Mouse (Mus musculus) G1E (cell line): ENCODE data around the gene Ankmy2. TPM values are rescaled to one million over a fixed set of nuclear protein-coding genes. Genes with fewer than 3 reads are reported as not detected.

Experiments used
- ATAC-seq: 2 replicates; pipeline ENCODE4 v1.8.0; 2016; ENCODE audit warnings: mild to moderate bottlenecking; ENCODE audit not compliant: insufficient number of reproducible peaks, poor library complexity, low FRiP score, severe bottlenecking; ENCODE audit errors: extremely low read depth
- DNase-seq: peaks from one replicate; pipeline ENCODE4 v3.0.0; 2012; ENCODE audit warnings: low spot score
- H3K27me3 ChIP-seq: 2 replicates; pipeline ENCODE4 v1.6.1; 2012; ENCODE audit warnings: mild to moderate bottlenecking, low read length, inconsistent platforms; ENCODE audit not compliant: insufficient read depth
- H3K36me3 ChIP-seq: replicated peaks from 2 replicates; pipeline ENCODE3; 2012; ENCODE audit warnings: mild to moderate bottlenecking, inconsistent platforms
- H3K4me1 ChIP-seq: 2 replicates; pipeline ENCODE4 v1.6.1; 2012; ENCODE audit warnings: low read depth, low read length, inconsistent platforms, mixed read lengths; ENCODE audit not compliant: insufficient read depth
- H3K4me3 ChIP-seq: 2 replicates; pipeline ENCODE4 v1.5.1; 2012; ENCODE audit warnings: low read depth, mild to moderate bottlenecking, inconsistent platforms, low read length, moderate library complexity, mixed read lengths
- H3K9me3 ChIP-seq: replicated peaks from 2 replicates; pipeline ENCODE4 v1.6.1; 2012; ENCODE audit warnings: inconsistent platforms
- CTCF ChIP-seq: IDR thresholded peaks from 2 replicates; pipeline ENCODE4 v1.5.1; 2012; ENCODE audit warnings: low read depth, low read length, inconsistent platforms, mixed read lengths
- GATA1 ChIP-seq: IDR thresholded peaks from 2 replicates; pipeline ENCODE4 v1.6.1; 2012; ENCODE audit warnings: borderline replicate concordance, low read length, inconsistent platforms, mixed read lengths
- GATA2 ChIP-seq: IDR thresholded peaks from 2 replicates; pipeline ENCODE4 v1.6.1; 2012; ENCODE audit warnings: low read depth, low read length, inconsistent platforms, borderline replicate concordance
- POLR2AphosphoS5 ChIP-seq: IDR thresholded peaks from 2 replicates; pipeline ENCODE4 v1.6.1; 2012; ENCODE audit warnings: low read depth, low read length, inconsistent platforms; ENCODE audit not compliant: insufficient replicate concordance
- TAL1 ChIP-seq: conservative IDR thresholded peaks from 2 replicates; pipeline ENCODE4 v1.6.1; 2012; ENCODE audit warnings: low read depth, low read length, inconsistent platforms, mixed read lengths
- polyA plus RNA-seq: library from polyadenylated mRNA; stranded (reverse); fragments of >175 nt; gene quantifications from 2 replicates; pipeline ENCODE4 v1.2.3, GENCODE M21; 2012
- total RNA-seq, 2 experiments: library from RNA; stranded (forward) in 1 of 2; stranded (reverse) in 1 of 2; fragments of 200-1000 nt in 1 of 2; fragments of >200 nt in 1 of 2; fragmentation: Nextera tagmentation in 1 of 2; gene quantifications; 2 replicates each; pipeline ENCODE4 v1.2.3; 2014 to 2017

Ankmy2 gene
- total and polyA plus RNA-seq, 3 experiments, result 2.7 to 49.6 (median 49.1) TPM

GRCm38 (mm10) chr12:36126049-36126448 is 30.9 kb upstream of the Ankmy2 start:
- ATAC-seq (no peak), DNase-seq (no peak)
- Histone ChIP-seq H3K36me3 (peaks cover 86% of the 10 kb centered on the region), H3K4me3 (no peak overlapping the region), H3K27me3 (no peaks in the 10 kb centered on the region), H3K9me3 (no peaks in the 10 kb centered on the region), H3K4me1 (no peaks in the 10 kb centered on the region; the same call in 1 of the 2 replicates)
- TF ChIP-seq GATA2 (no peak), TAL1 (no peak), GATA1 (no peak), POLR2AphosphoS5 (no peak), CTCF (no peak)

DNA sequence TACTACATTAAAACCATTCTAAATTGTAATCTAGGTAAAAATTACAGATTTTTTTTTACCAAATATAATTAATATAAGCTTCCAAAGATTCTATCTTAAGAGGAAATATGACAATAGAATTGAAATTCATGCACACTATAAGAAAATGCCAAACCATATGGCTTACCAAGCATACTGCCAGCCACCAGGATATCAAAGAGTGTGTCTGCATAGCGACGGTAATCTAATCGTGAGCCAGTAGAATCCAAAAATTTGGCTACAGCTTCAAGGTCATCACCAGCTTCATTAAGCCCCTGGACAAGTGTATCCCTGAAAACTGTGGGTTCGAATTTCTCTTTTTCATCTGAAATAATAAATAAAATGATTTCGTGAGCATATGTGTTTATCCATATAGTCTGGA is 27.1 kb upstream of the Ankmy2 start:
- no peak for DNase-seq
- Histone ChIP-seq H3K4me1 (peaks cover 6% of the 10 kb centered on the region; the same call in 1 of the 2 replicates), H3K36me3 (peaks cover 88% of the 10 kb centered on the region), H3K4me3 (no peak overlapping the region), H3K9me3 (no peaks in the 10 kb centered on the region), H3K27me3 (no peaks in the 10 kb centered on the region)
- TF ChIP-seq GATA2, result no peak
- no peak for TF ChIP-seq GATA1
- TF ChIP-seq CTCF, result no peak
- no peak for TF ChIP-seq TAL1
- no peak for TF ChIP-seq POLR2AphosphoS5
- no peak for ATAC-seq

DNA sequence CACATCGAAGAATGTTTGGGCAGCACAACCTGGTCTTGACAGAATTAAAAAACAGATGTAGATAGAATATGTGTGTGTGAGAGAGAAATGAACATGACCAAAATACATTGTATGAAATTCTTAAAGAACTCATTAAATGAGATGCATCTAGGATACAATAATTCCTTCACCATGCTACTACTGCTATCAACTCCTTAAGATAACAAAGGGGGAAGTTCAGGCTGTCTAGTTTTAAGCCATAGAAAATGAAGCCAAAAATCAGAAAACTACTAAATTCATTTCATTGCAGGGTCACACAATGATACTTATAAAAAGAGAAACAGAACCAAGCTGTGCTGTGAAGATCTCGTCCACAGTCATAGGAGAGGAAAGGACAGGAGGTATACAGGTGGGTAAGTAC is 24.7 kb upstream of the Ankmy2 start:
- ATAC-seq, result no peak
- Histone ChIP-seq H3K27me3 (no peaks in the 10 kb centered on the region), H3K4me3 (no peak overlapping the region), H3K9me3 (no peaks in the 10 kb centered on the region), H3K36me3 (peaks cover 92% of the 10 kb centered on the region), H3K4me1 (peaks cover 6% of the 10 kb centered on the region; the same call in 1 of the 2 replicates)
- no peak for TF ChIP-seq GATA2
- TF ChIP-seq CTCF, result no peak
- TF ChIP-seq GATA1, result no peak
- no peak for TF ChIP-seq TAL1
- DNase-seq, result no peak

GRCm38 (mm10) chr12:36132668-36133067 is 24.2 kb upstream of the Ankmy2 start:
- no peak for TF ChIP-seq CTCF
- no peak for TF ChIP-seq TAL1
- no peak for TF ChIP-seq POLR2AphosphoS5
- no peak for TF ChIP-seq GATA1
- no peak for TF ChIP-seq GATA2
- no peak for DNase-seq
- Histone ChIP-seq H3K4me1 (peaks cover 6% of the 10 kb centered on the region; the same call in 1 of the 2 replicates), H3K27me3 (no peaks in the 10 kb centered on the region), H3K4me3 (no peak overlapping the region), H3K36me3 (peaks cover 93% of the 10 kb centered on the region), H3K9me3 (no peaks in the 10 kb centered on the region)
- ATAC-seq, result no peak

DNA sequence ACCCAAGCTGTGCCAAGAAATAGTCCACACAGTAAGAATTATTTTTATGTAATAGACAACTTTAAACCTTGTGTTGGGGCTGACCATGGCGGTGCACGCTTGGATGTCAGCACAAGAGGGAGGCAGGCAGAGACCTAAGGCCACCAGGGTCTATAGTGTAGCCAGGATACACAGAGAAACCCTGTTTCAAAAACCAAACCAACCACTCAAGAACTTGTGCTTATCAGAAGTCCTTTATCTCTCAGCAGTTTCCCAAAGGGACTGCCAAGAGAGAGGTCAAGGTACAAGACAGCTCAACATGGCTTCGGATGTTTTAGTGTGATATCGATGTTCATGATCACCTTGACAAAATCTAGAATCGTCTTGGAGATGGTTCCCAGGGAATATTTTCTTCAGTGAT is 23.4 kb upstream of the Ankmy2 start:
- no peak overlapping the region for H3K4me3 ChIP-seq
- H3K27me3 ChIP-seq, result no peaks in the 10 kb centered on the region
- ATAC-seq, result no peak
- H3K4me1 ChIP-seq, result peaks cover 6% of the 10 kb centered on the region; the same call in 1 of the 2 replicates
- H3K36me3 ChIP-seq, result peaks cover 92% of the 10 kb centered on the region
- no peaks in the 10 kb centered on the region for H3K9me3 ChIP-seq
- no peak for DNase-seq
- TF ChIP-seq TAL1 (no peak), CTCF (no peak), POLR2AphosphoS5 (no peak), GATA1 (no peak), GATA2 (no peak)

DNA sequence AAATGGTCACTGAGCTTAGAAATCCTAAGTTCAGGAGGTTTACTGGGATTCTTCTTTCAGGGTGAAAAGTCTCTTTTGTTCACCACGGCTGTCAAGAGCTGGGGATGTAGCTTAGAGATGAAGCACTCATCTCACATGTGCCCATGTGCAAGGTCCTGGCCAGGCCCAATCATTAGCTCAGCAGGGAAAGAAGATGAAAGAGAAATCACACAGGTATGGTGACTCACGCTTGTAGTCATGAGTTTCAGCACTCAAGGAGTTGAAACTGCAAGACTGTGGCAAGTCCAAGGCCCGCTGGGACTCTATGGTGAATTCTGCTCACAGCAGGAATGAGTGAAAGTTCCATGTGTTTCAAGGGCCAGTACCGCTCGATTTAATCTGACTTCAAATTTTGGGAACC is 22.8 kb upstream of the Ankmy2 start:
- Histone ChIP-seq H3K27me3 (no peaks in the 10 kb centered on the region), H3K4me3 (no peak overlapping the region), H3K9me3 (no peaks in the 10 kb centered on the region), H3K36me3 (peaks cover 92% of the 10 kb centered on the region), H3K4me1 (peaks cover 6% of the 10 kb centered on the region; the same call in 1 of the 2 replicates)
- ATAC-seq (no peak), DNase-seq (no peak)
- no peak for TF ChIP-seq CTCF
- TF ChIP-seq TAL1, result no peak
- no peak for TF ChIP-seq GATA1
- no peak for TF ChIP-seq POLR2AphosphoS5
- TF ChIP-seq GATA2, result no peak

- TF ChIP-seq TAL1, result no peak
- no peak for TF ChIP-seq GATA1
- no peak for TF ChIP-seq GATA2
- TF ChIP-seq CTCF, result no peak
- Histone ChIP-seq H3K4me3 (no peak overlapping the region), H3K36me3 (peaks cover 91% of the 10 kb centered on the region), H3K27me3 (no peaks in the 10 kb centered on the region), H3K9me3 (no peaks in the 10 kb centered on the region), H3K4me1 (peaks cover 6% of the 10 kb centered on the region; the same call in 1 of the 2 replicates)
- ATAC-seq, result no peak
- DNase-seq, result no peak
These were observed 21.5 kb upstream of the Ankmy2 start for GRCm38 (mm10) chr12:36135409-36135808.
